Mouse (Mus musculus) neural tube, embryonic 12.5 days (tissue): ENCODE measurements at regions not wholly inside any gene's neighbourhood (a gene's known extent, or its start where the extent isn't known, plus 50 kb on each side); places are given as distances from the start of the nearest gene placed in this dataset.
"Not testable (repeated sequence)": the region's sequence is repeated elsewhere in the genome, so short reads cannot be mapped to it uniquely, and the experiment has no call there.

Experiments
- ATAC-seq: fragments of 200-750 bp; cut with Nextera tagmentation; 2 replicates; pipeline ENCODE4 v1.8.0; 2017; ENCODE audit warnings: low read depth, mild to moderate bottlenecking, moderate TSS enrichment, moderate library complexity; ENCODE audit not compliant: low FRiP score
- H3K27ac ChIP-seq: fragments of 300-500 bp; sonication (generic); 2 replicates; pipeline ENCODE4 v1.5.1; 2016
- H3K27me3 ChIP-seq: fragments of 300-500 bp; sonication (generic); replicated peaks from 2 replicates; pipeline ENCODE4 v1.6.1; 2016; ENCODE audit warnings: mild to moderate bottlenecking
- H3K36me3 ChIP-seq: fragments of 300-500 bp; sonication (generic); 2 replicates; pipeline ENCODE4 v1.6.1; 2016; ENCODE audit warnings: mild to moderate bottlenecking
- H3K4me1 ChIP-seq: fragments of 300-500 bp; sonication (generic); 2 replicates; pipeline ENCODE4 v1.6.1; 2016
- H3K4me2 ChIP-seq: fragments of 300-500 bp; sonication (generic); replicated peaks from 2 replicates; pipeline ENCODE4 v1.6.1; 2016; ENCODE audit warnings: mild to moderate bottlenecking
- H3K4me3 ChIP-seq: fragments of 300-500 bp; sonication (generic); 2 replicates; pipeline ENCODE4 v1.5.1; 2016
- H3K9ac ChIP-seq: fragments of 300-500 bp; sonication (generic); 2 replicates; pipeline ENCODE4 v1.6.1; 2016; ENCODE audit warnings: mild to moderate bottlenecking
- H3K9me3 ChIP-seq: fragments of 300-500 bp; sonication (generic); 2 replicates; pipeline ENCODE4 v1.6.1; 2016; ENCODE audit warnings: mild to moderate bottlenecking
- WGBS: fragments of 180-500 bp; shearing (Covaris S2); methylation state at CpG from one replicate; pipeline ENCODE4 v1.1.7; 2016; 5-methylcytosine and 5-hydroxymethylcytosine counted together

GRCm38 (mm10) chr1:83831900-83832535, 424.0 kb upstream of the Sphkap start:
- H3K4me2 ChIP-seq: no peak overlapping the region
- no peaks in the 10 kb centered on the region for H3K4me1 ChIP-seq
- no peaks in the 10 kb centered on the region for H3K36me3 ChIP-seq
- no peaks in the 10 kb centered on the region for H3K9me3 ChIP-seq
- no peak for ATAC-seq
- H3K9ac ChIP-seq: no peak overlapping the region
- WGBS: 75% methylated on average over 3 of the region's 3 CpGs
- H3K27me3 ChIP-seq: no peaks in the 10 kb centered on the region
- H3K27ac ChIP-seq: no peak overlapping the region
- no peak overlapping the region for H3K4me3 ChIP-seq

GRCm38 (mm10) chr1:83830025-83830645, 422.1 kb upstream of the Sphkap start:
- Histone ChIP-seq H3K4me3 (no peak overlapping the region), H3K4me2 (no peak overlapping the region), H3K27me3 (no peaks in the 10 kb centered on the region), H3K27ac (no peak overlapping the region), H3K9me3 (no peaks in the 10 kb centered on the region), H3K9ac (no peak overlapping the region), H3K4me1 (no peaks in the 10 kb centered on the region), H3K36me3 (no peaks in the 10 kb centered on the region)
- WGBS: 64% methylated on average over 6 of the region's 6 CpGs
- ATAC-seq: peak; percentile 53; the same call in 1 of the 2 replicates

GRCm38 (mm10) chr1:83811162-83811561, 403.2 kb upstream of the Sphkap start:
- not testable (repeated sequence) for ATAC-seq, H3K27ac ChIP-seq, H3K9me3 ChIP-seq, H3K36me3 ChIP-seq, H3K9ac ChIP-seq, H3K4me2 ChIP-seq, H3K4me1 ChIP-seq, H3K4me3 ChIP-seq, H3K27me3 ChIP-seq
- 51% methylated on average over 6 of the region's 6 CpGs for WGBS

- H3K9ac ChIP-seq: no peak overlapping the region
- no peak for ATAC-seq
- no peak overlapping the region for H3K4me3 ChIP-seq
- no peak overlapping the region for H3K4me2 ChIP-seq
- H3K27me3 ChIP-seq: no peaks in the 10 kb centered on the region
- H3K9me3 ChIP-seq: no peaks in the 10 kb centered on the region
- H3K36me3 ChIP-seq: no peaks in the 10 kb centered on the region
- no peak overlapping the region for H3K27ac ChIP-seq
- no peaks in the 10 kb centered on the region for H3K4me1 ChIP-seq
- 93% methylated on average over 6 of the region's 6 CpGs for WGBS
These were observed 400.4 kb upstream of the Sphkap start for GRCm38 (mm10) chr1:83808432-83808831.

- no peak overlapping the region for H3K27ac ChIP-seq
- no peak overlapping the region for H3K4me2 ChIP-seq
- no peaks in the 10 kb centered on the region for H3K27me3 ChIP-seq
- H3K36me3 ChIP-seq: no peaks in the 10 kb centered on the region
- no peak overlapping the region for H3K4me3 ChIP-seq
- no peaks in the 10 kb centered on the region for H3K4me1 ChIP-seq
- H3K9me3 ChIP-seq: no peaks in the 10 kb centered on the region
- 65% methylated on average over 2 of the region's 2 CpGs for WGBS
- H3K9ac ChIP-seq: no peak overlapping the region
- no peak for ATAC-seq
These were observed 395.5 kb upstream of the Sphkap start for GRCm38 (mm10) chr1:83803345-83804041.

- no peaks in the 10 kb centered on the region for H3K4me1 ChIP-seq
- H3K9ac ChIP-seq: no peak overlapping the region
- no peak for ATAC-seq
- no peaks in the 10 kb centered on the region for H3K9me3 ChIP-seq
- no peak overlapping the region for H3K4me3 ChIP-seq
- no peak overlapping the region for H3K27ac ChIP-seq
- no peaks in the 10 kb centered on the region for H3K27me3 ChIP-seq
- no peaks in the 10 kb centered on the region for H3K36me3 ChIP-seq
- H3K4me2 ChIP-seq: no peak overlapping the region
These were observed 393.8 kb upstream of the Sphkap start for GRCm38 (mm10) chr1:83801759-83802158.

GRCm38 (mm10) chr1:83796961-83797891, 389.2 kb upstream of the Sphkap start:
- H3K27ac ChIP-seq: no peak overlapping the region
- H3K27me3 ChIP-seq: no peaks in the 10 kb centered on the region
- H3K4me1 ChIP-seq: no peaks in the 10 kb centered on the region
- WGBS: 75% methylated on average over 7 of the region's 7 CpGs
- H3K4me2 ChIP-seq: no peak overlapping the region
- no peaks in the 10 kb centered on the region for H3K36me3 ChIP-seq
- no peak for ATAC-seq
- no peaks in the 10 kb centered on the region for H3K9me3 ChIP-seq
- H3K4me3 ChIP-seq: no peak overlapping the region
- H3K9ac ChIP-seq: no peak overlapping the region

- no peak overlapping the region for H3K27ac ChIP-seq
- H3K36me3 ChIP-seq: no peaks in the 10 kb centered on the region
- no peak for ATAC-seq
- H3K4me1 ChIP-seq: no peaks in the 10 kb centered on the region
- WGBS: 82% methylated on average over 1 of the region's 1 CpGs
- no peak overlapping the region for H3K9ac ChIP-seq
- no peaks in the 10 kb centered on the region for H3K9me3 ChIP-seq
- no peaks in the 10 kb centered on the region for H3K27me3 ChIP-seq
- no peak overlapping the region for H3K4me2 ChIP-seq
- no peak overlapping the region for H3K4me3 ChIP-seq
These were observed 369.2 kb upstream of the Sphkap start for GRCm38 (mm10) chr1:83777151-83777550.

- no peaks in the 10 kb centered on the region for H3K27me3 ChIP-seq
- 77% methylated on average over 3 of the region's 3 CpGs for WGBS
- H3K4me2 ChIP-seq: no peak overlapping the region
- no peaks in the 10 kb centered on the region for H3K36me3 ChIP-seq
- H3K9me3 ChIP-seq: no peaks in the 10 kb centered on the region
- no peaks in the 10 kb centered on the region for H3K4me1 ChIP-seq
- H3K4me3 ChIP-seq: no peak overlapping the region
- H3K9ac ChIP-seq: no peak overlapping the region
- ATAC-seq: no peak
- no peak overlapping the region for H3K27ac ChIP-seq
These were observed 363.2 kb upstream of the Sphkap start for GRCm38 (mm10) chr1:83771160-83771559.

- no peak overlapping the region for H3K4me3 ChIP-seq
- no peak for ATAC-seq
- no peak overlapping the region for H3K27ac ChIP-seq
- no peaks in the 10 kb centered on the region for H3K9me3 ChIP-seq
- H3K27me3 ChIP-seq: no peaks in the 10 kb centered on the region
- 84% methylated on average over 4 of the region's 4 CpGs for WGBS
- H3K9ac ChIP-seq: no peak overlapping the region
- H3K36me3 ChIP-seq: no peaks in the 10 kb centered on the region
- H3K4me1 ChIP-seq: no peaks in the 10 kb centered on the region
- H3K4me2 ChIP-seq: no peak overlapping the region
These were observed 353.5 kb upstream of the Sphkap start for GRCm38 (mm10) chr1:83761499-83761898.

GRCm38 (mm10) chr1:83756866-83757265, 348.9 kb upstream of the Sphkap start:
- H3K9ac ChIP-seq: no peak overlapping the region
- H3K27ac ChIP-seq: no peak overlapping the region
- no peak overlapping the region for H3K4me2 ChIP-seq
- no peak overlapping the region for H3K4me3 ChIP-seq
- no peak for ATAC-seq
- no peaks in the 10 kb centered on the region for H3K36me3 ChIP-seq
- no peaks in the 10 kb centered on the region for H3K27me3 ChIP-seq
- no peaks in the 10 kb centered on the region for H3K4me1 ChIP-seq
- H3K9me3 ChIP-seq: no peaks in the 10 kb centered on the region

- WGBS: 47% methylated on average over 1 of the region's 1 CpGs
- Histone ChIP-seq H3K4me3 (no peak overlapping the region), H3K27me3 (no peaks in the 10 kb centered on the region), H3K9ac (no peak overlapping the region), H3K9me3 (no peaks in the 10 kb centered on the region), H3K36me3 (no peaks in the 10 kb centered on the region), H3K27ac (no peak overlapping the region), H3K4me2 (no peak overlapping the region), H3K4me1 (no peaks in the 10 kb centered on the region)
- ATAC-seq: no peak
These were observed 347.3 kb upstream of the Sphkap start for GRCm38 (mm10) chr1:83755336-83755735.
